Mouse (Mus musculus): Measurements from ENCODE around the gene Tmem178. TPM values are rescaled to one million over a fixed set of nuclear protein-coding genes. Genes with fewer than 3 reads are reported as not detected.

Tmem178 gene
- total and polyA plus RNA-seq, 3 experiments: 0.28 TPM; not detected in 2

DNA sequence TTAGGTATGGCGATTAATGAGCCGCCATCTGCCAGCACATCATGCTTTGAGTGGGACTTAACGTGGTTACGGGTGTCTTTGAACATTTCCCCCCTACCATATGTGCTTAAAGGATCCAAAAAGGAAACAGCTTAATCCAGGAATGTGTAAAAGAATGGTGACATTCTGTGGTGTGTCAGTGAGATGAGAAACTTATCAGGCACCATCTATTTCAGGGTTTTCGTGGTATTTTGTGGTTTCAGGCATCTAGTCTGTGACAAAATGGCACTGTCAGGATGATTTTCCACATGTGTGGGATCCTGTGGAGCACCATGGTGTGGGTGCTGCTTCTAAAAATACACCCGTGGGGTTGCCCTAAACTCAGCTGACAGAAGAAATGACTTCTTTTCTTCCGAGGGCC, 4.6 kb upstream of the Tmem178 start:
- Histone ChIP-seq H3K9ac (ENCODE audit: control insufficient read depth, low read depth, low read length, poor library complexity, severe bottlenecking) (no peak overlapping the region), H3K27ac (ENCODE audit: control insufficient read depth, low read depth, low read length) (no peak overlapping the region), H3K36me3 (ENCODE audit: control insufficient read depth in 1 of 2, insufficient read depth in 2 of 2, low read length in 2 of 2) (no peaks in the 10 kb centered on the region), H3K79me2 (ENCODE audit: control insufficient read depth, insufficient read depth, low read length, poor library complexity) (no peaks in the 10 kb centered on the region), H3K27me3 (ENCODE audit: control insufficient read depth in 1 of 2, insufficient read depth in 2 of 2, low read length in 2 of 2) (no peaks in the 10 kb centered on the region), H3K4me3 (ENCODE audit: control insufficient read depth in 1 of 2, insufficient read depth in 1 of 2, low read depth in 2 of 2, low read length in 2 of 2) (no peak overlapping the region), H3K9me3 (replicated peaks; ENCODE audit: insufficient read depth, low read length) (no peaks in the 10 kb centered on the region), H3K4me1 (ENCODE audit: control insufficient read depth in 1 of 2, insufficient read depth in 2 of 2, low read length in 2 of 2) (no peaks in the 10 kb centered on the region)
- no peak for DNase-seq (ENCODE audit: low read depth, low spot score)
- no peak for TF ChIP-seq CHD1 (IDR thresholded peaks at IDR 0.05; ENCODE audit: low read depth, low read length)

- no peaks in the 10 kb centered on the region for H3K4me1 ChIP-seq (ENCODE audit: control insufficient read depth in 1 of 2, insufficient read depth in 2 of 2, low read length in 2 of 2)
- H3K36me3 ChIP-seq (ENCODE audit: control insufficient read depth in 1 of 2, insufficient read depth in 2 of 2, low read length in 2 of 2): no peaks in the 10 kb centered on the region
- H3K9ac ChIP-seq (ENCODE audit: control insufficient read depth, low read depth, low read length, poor library complexity, severe bottlenecking): no peak overlapping the region
- H3K9me3 ChIP-seq (replicated peaks; ENCODE audit: insufficient read depth, low read length): no peaks in the 10 kb centered on the region
- H3K27me3 ChIP-seq (ENCODE audit: control insufficient read depth in 1 of 2, insufficient read depth in 2 of 2, low read length in 2 of 2): no peaks in the 10 kb centered on the region
- DNase-seq (ENCODE audit: low read depth, low spot score): no peak
- no peak for TF ChIP-seq ZC3H11A (IDR thresholded peaks at IDR 0.05; ENCODE audit: low read depth, low read length)
- no peak for TF ChIP-seq ETS1 (IDR thresholded peaks at IDR 0.05; ENCODE audit: low read depth, low read length)
- no peak for TF ChIP-seq RCOR1 (IDR thresholded peaks at IDR 0.05; ENCODE audit: low read depth, low read length)
- no peak for TF ChIP-seq POLR2AphosphoS2 (IDR thresholded peaks at IDR 0.05; ENCODE audit: low read length)
- no peak for TF ChIP-seq HCFC1 (IDR thresholded peaks at IDR 0.05; ENCODE audit: low read depth, low read length)
- no peak for TF ChIP-seq ZNF384 (IDR thresholded peaks at IDR 0.05; ENCODE audit: low read depth, low read length)
- TF ChIP-seq ZKSCAN1 (IDR thresholded peaks at IDR 0.05; ENCODE audit: low read depth, low read length): no peak
- no peak for TF ChIP-seq E2F4 (IDR thresholded peaks at IDR 0.05; ENCODE audit: borderline replicate concordance, low read depth, low read length)
- TF ChIP-seq USF1 (IDR thresholded peaks at IDR 0.05; ENCODE audit: low read depth, low read length): no peak
- no peak for TF ChIP-seq SMC3 (IDR thresholded peaks at IDR 0.05; ENCODE audit: low read depth, low read length)
- no peak for TF ChIP-seq SIN3A (IDR thresholded peaks at IDR 0.05; ENCODE audit: low read length)
- H3K27ac ChIP-seq (ENCODE audit: control insufficient read depth, low read depth, low read length): no peak overlapping the region
- no peak overlapping the region for H3K4me3 ChIP-seq (ENCODE audit: control insufficient read depth in 1 of 2, insufficient read depth in 1 of 2, low read depth in 2 of 2, low read length in 2 of 2)
- H3K79me2 ChIP-seq (ENCODE audit: control insufficient read depth, insufficient read depth, low read length, poor library complexity): no peaks in the 10 kb centered on the region
Observed at GRCm38 (mm10) chr17:80941857-80942256, 2.6 kb upstream of the Tmem178 start.

DNA sequence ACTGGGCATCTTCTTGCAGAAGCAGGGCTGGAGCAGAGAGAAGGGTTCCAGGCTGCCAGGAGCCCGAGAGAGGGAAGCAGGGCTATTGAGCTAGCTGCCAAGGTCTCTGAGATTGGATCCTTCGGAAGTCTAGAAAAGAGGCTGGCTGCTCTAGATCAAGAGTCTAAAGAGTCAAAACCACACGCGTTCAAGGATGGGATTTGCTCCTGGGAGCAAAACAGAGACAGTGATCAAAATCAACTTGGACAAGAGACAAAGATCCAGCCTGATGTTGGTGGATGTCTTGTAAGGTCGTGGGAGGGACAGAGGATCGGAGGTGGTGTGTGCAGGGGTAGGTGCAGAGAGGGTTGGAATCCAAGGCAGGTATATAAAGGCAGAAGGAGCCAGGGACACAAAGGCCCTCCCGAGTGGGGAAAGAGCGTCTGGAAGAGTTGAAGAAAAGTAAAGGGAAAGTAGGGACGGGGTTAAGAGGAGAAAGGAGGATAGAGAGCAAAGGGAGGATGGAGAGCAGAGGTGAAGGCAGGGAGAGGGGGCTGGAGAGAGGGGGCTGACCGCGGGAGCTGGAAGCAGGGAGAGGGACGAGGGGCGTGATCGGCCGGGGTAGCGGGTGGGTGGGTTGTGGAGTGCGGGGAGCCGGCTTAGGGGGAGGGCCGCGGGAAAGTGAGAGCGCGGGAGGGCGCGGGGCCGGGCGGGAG, 450 bp upstream of the Tmem178 start:
- no peak for DNase-seq (ENCODE audit: low read depth, low spot score)
- Histone ChIP-seq H3K9ac (ENCODE audit: control insufficient read depth, low read depth, low read length, poor library complexity, severe bottlenecking) (no peak overlapping the region), H3K36me3 (ENCODE audit: control insufficient read depth in 1 of 2, insufficient read depth in 2 of 2, low read length in 2 of 2) (no peaks in the 10 kb centered on the region), H3K27me3 (ENCODE audit: control insufficient read depth in 1 of 2, insufficient read depth in 2 of 2, low read length in 2 of 2) (no peaks in the 10 kb centered on the region), H3K79me2 (ENCODE audit: control insufficient read depth, insufficient read depth, low read length, poor library complexity) (no peaks in the 10 kb centered on the region), H3K4me1 (ENCODE audit: control insufficient read depth in 1 of 2, insufficient read depth in 2 of 2, low read length in 2 of 2) (no peaks in the 10 kb centered on the region), H3K27ac (ENCODE audit: control insufficient read depth, low read depth, low read length) (no peak overlapping the region), H3K4me3 (ENCODE audit: control insufficient read depth in 1 of 2, insufficient read depth in 1 of 2, low read depth in 2 of 2, low read length in 2 of 2) (no peak overlapping the region), H3K9me3 (replicated peaks; ENCODE audit: insufficient read depth, low read length) (no peaks in the 10 kb centered on the region)
- TF ChIP-seq EP300 (IDR thresholded peaks at IDR 0.05; ENCODE audit: low read depth in 1 of 2, low read length in 2 of 2) (no peak), MEF2A (IDR thresholded peaks at IDR 0.05; ENCODE audit: extremely low read depth, insufficient replicate concordance, low read depth, low read length, poor library complexity, severe bottlenecking) (no peak), CHD1 (IDR thresholded peaks at IDR 0.05; ENCODE audit: low read depth, low read length) (no peak), USF2 (IDR thresholded peaks at IDR 0.05; ENCODE audit: borderline replicate concordance in 1 of 2, insufficient read depth in 1 of 2, low read depth in 1 of 2, low read length in 2 of 2) (no peak), TBP (IDR thresholded peaks at IDR 0.05; ENCODE audit: low read depth, low read length) (no peak), UBTF (IDR thresholded peaks at IDR 0.05; ENCODE audit: borderline replicate concordance, insufficient read depth, low read depth, low read length) (no peak), ZKSCAN1 (IDR thresholded peaks at IDR 0.05; ENCODE audit: low read depth, low read length) (no peak), E2F4 (IDR thresholded peaks at IDR 0.05; ENCODE audit: borderline replicate concordance, low read depth, low read length) (no peak), POLR2A (IDR thresholded peaks at IDR 0.05; ENCODE audit: control insufficient read depth in 1 of 2, insufficient read depth in 1 of 2, low read depth in 1 of 2, low read length in 2 of 2, poor library complexity in 1 of 2) (no peak), MAZ (IDR thresholded peaks at IDR 0.05; ENCODE audit: low read depth, low read length) (no peak), ZNF384 (IDR thresholded peaks at IDR 0.05; ENCODE audit: low read depth, low read length) (no peak), RCOR1 (IDR thresholded peaks at IDR 0.05; ENCODE audit: low read depth, low read length) (no peak), ZMIZ1 (IDR thresholded peaks at IDR 0.05; ENCODE audit: low read depth, low read length) (no peak)

Measured in MEL (cell line).